Mouse (Mus musculus): ENCODE results near the gene Otulinl.

- TF ChIP-seq CTCF (IDR thresholded peaks at IDR 0.05) (no peak), EP300 (IDR thresholded peaks at IDR 0.05) (no peak)
These were observed 10.7 kb downstream of the Otulinl start for GRCm38 (mm10) chr15:27670708-27671107.
